In genomic region chr19:4919652-4920051, GRCm38 (mm10) we compare ENCODE assay signal across 13 mouse cellular contexts. TPM values are rescaled to one million over a fixed set of nuclear protein-coding genes. Genes with fewer than 3 reads are reported as not detected.
"Had no signal": no experiment of that assay in that cellular context is flagged by ENCODE, and none has a peak within 500 bp of the region (broad histone marks: within the 10 kb centered on the region; RNA-seq: fewer than 3 reads in every experiment).

No protein-coding gene starts in this region.

- DNase-seq: retina, postnatal 1 day; right cerebral cortex, adult 18-20 months; right cerebral cortex, postnatal 14 days; right cerebral cortex, postnatal 25 days; right cerebral cortex, postnatal 4 days; spleen, adult 18-20 months; thymus, adult 18-20 months; thymus, adult 2 months; thymus, postnatal 14 days; thymus, postnatal 25 days; thymus, postnatal 36 days; thymus, postnatal 4 days had no signal

RNA-seq across cellular contexts. Expression of gene Actn3, which starts 41.9 kb away (rescaled TPM):
- total RNA-seq: neutrophil, adult 5-6 weeks had no signal
